Comparison of ENCODE assay signal across 26 mouse cellular contexts in the genomic region with DNA sequence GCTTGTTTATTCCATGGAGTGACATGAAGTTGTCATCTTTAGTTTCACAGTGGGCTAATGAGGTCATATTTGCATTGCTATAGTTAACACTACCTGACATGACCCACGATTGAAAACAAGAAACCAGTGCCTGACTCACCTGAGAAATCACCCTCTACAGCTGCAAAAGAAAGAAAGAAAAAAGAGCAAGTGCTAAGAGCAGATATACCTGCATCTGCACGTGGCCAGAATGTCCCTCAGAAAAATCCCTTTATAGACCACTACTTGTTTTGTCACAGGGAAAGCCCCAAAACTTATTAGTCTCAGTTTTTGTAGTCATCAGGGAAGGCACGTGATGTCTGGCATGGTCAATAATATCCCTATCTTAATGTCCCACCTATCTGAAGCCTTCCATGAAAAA.
"Had no signal": no experiment of that assay in that cellular context is flagged by ENCODE, and none has a peak within 500 bp of the region (broad histone marks: within the 10 kb centered on the region; RNA-seq: fewer than 3 reads in every experiment).

No protein-coding gene starts in this region.

- H3K9me3 ChIP-seq: embryonic facial prominence, embryonic 10.5 days; embryonic facial prominence, embryonic 12.5 days; embryonic facial prominence, embryonic 13.5 days; embryonic facial prominence, embryonic 15.5 days; forebrain, embryonic 10.5 days; forebrain, embryonic 12.5 days; forebrain, embryonic 13.5 days; forebrain, embryonic 15.5 days; heart, embryonic 10.5 days had no signal

- ATAC-seq: forebrain, embryonic 13.5 days; forebrain, embryonic 14.5 days; forebrain, embryonic 15.5 days; forebrain, embryonic 16.5 days; forebrain, postnatal 0 days had no signal

- H3K4me1 ChIP-seq: heart, embryonic 10.5 days had no signal

- H3K27me3 ChIP-seq: embryonic facial prominence, embryonic 12.5 days; embryonic facial prominence, embryonic 13.5 days; embryonic facial prominence, embryonic 15.5 days; forebrain, embryonic 12.5 days; forebrain, embryonic 13.5 days; forebrain, embryonic 15.5 days had no signal

- H3K4me3 ChIP-seq: embryonic facial prominence, embryonic 10.5 days; embryonic facial prominence, embryonic 12.5 days; embryonic facial prominence, embryonic 13.5 days; embryonic facial prominence, embryonic 15.5 days; erythroblast, embryonic 14.5 days; forebrain, embryonic 10.5 days; forebrain, embryonic 12.5 days; forebrain, embryonic 13.5 days; forebrain, embryonic 15.5 days; gastrocnemius, adult 2 months; heart, embryonic 10.5 days had no signal

- H3K27ac ChIP-seq: embryonic facial prominence, embryonic 10.5 days; embryonic facial prominence, embryonic 12.5 days; embryonic facial prominence, embryonic 13.5 days; embryonic facial prominence, embryonic 15.5 days; forebrain, embryonic 10.5 days; forebrain, embryonic 12.5 days; forebrain, embryonic 13.5 days; forebrain, embryonic 15.5 days; gastrocnemius, adult 2 months; heart, embryonic 10.5 days had no signal

- DNase-seq: cerebellum, adult 8-10 months; cerebellum, adult 9-10 months; cerebellum, adult 9-11 months; cerebellum, postnatal 10 days; cerebellum, postnatal 14 days; cerebellum, postnatal 25 days; cerebellum, postnatal 36 days; forebrain, postnatal 0 days; gastrocnemius, adult 2 months; gastrocnemius, postnatal 10 days; gastrocnemius, postnatal 14 days; gastrocnemius, postnatal 25 days; gastrocnemius, postnatal 36 days; heart, adult 18-20 months had no signal

- H3K4me2 ChIP-seq: embryonic facial prominence, embryonic 12.5 days; embryonic facial prominence, embryonic 13.5 days; embryonic facial prominence, embryonic 15.5 days; forebrain, embryonic 12.5 days; forebrain, embryonic 13.5 days; forebrain, embryonic 15.5 days had no signal

- H3K9ac ChIP-seq: embryonic facial prominence, embryonic 12.5 days; embryonic facial prominence, embryonic 13.5 days; embryonic facial prominence, embryonic 15.5 days; forebrain, embryonic 12.5 days; forebrain, embryonic 13.5 days; forebrain, embryonic 15.5 days; forebrain, postnatal 0 days had no signal
